Comparison of ENCODE assay signal across 17 mouse cellular contexts in genomic region chr7:81020307-81020706, GRCm38 (mm10). TPM values are rescaled to one million over a fixed set of nuclear protein-coding genes. Genes with fewer than 3 reads are reported as not detected.
DNase-seq lines count a peak whose midpoint lies in the region; TF ChIP-seq lines count a peak whose summit lies in the region.
"Had no signal": no experiment of that assay in that cellular context is flagged by ENCODE, and none has a peak within 500 bp of the region (broad histone marks: within the 10 kb centered on the region; RNA-seq: fewer than 3 reads in every experiment).

No protein-coding gene starts in this region.

- peaks cover 4 to 12% of the 10 kb centered on the region in 2 experiments for H3K4me1 ChIP-seq in ES-E14 (ENCODE audit: control insufficient read depth in 2 of 2, insufficient read depth in 2 of 2, low read length in 2 of 2, poor library complexity in 1 of 2)
- H3K4me1 ChIP-seq: embryonic facial prominence, embryonic 10.5 days; embryonic facial prominence, embryonic 12.5 days; forebrain, embryonic 13.5 days; forebrain, embryonic 15.5 days had no signal

- no peaks in the 10 kb centered on the region for H3K9me3 ChIP-seq in ES-E14 (ENCODE audit: control insufficient read depth, insufficient read depth, low read depth, low read length)
- H3K9me3 ChIP-seq: embryonic facial prominence, embryonic 10.5 days; embryonic facial prominence, embryonic 12.5 days; forebrain, embryonic 13.5 days; forebrain, embryonic 15.5 days had no signal

- in situ Hi-C loops in ES-E14 (cut with MboI; ENCODE audit: low sequenced_read_pairs in 2 of 2, unreplicated experiment in 2 of 2), result no loop called here

- peak; percentile 57 for DNase-seq in ES-CJ7 (ENCODE audit: low read depth, low spot score)
- no peak for DNase-seq in ES-E14 (ENCODE audit: low read depth, low spot score)
- peak; percentile 43 for DNase-seq in ZHBTc4 (ENCODE audit: low read depth, low spot score)
- no peak for DNase-seq in cerebellum, adult 9-11 months
- no peak for DNase-seq in thymus, postnatal 25 days
- DNase-seq: adrenal gland, adult 2 months; adrenal gland, postnatal 10 days; adrenal gland, postnatal 36 days; cerebellum, adult 11-12 months; cerebellum, adult 2 months; cerebellum, adult 9-10 months; cerebellum, postnatal 25 days; forebrain, postnatal 0 days had no signal

- H3K4me3 ChIP-seq in ES-E14 (ENCODE audit: insufficient read depth in 1 of 2, low read depth in 1 of 2, low read length in 2 of 2, poor library complexity in 1 of 2, severe bottlenecking in 1 of 2), result no peak overlapping the region
- H3K4me3 ChIP-seq: embryonic facial prominence, embryonic 10.5 days; embryonic facial prominence, embryonic 12.5 days; forebrain, embryonic 13.5 days; forebrain, embryonic 15.5 days had no signal

- no peak overlapping the region for H3K9ac ChIP-seq in ES-E14 (ENCODE audit: insufficient read depth, low read depth, low read length, poor library complexity, severe bottlenecking)
- H3K9ac ChIP-seq: embryonic facial prominence, embryonic 12.5 days; forebrain, embryonic 13.5 days; forebrain, embryonic 15.5 days; forebrain, postnatal 0 days had no signal

- peak overlapping the region; percentile 53; the same call in 1 of the 2 replicates for H3K27ac ChIP-seq in ES-E14 (ENCODE audit: insufficient read depth, low read depth, low read length, poor library complexity, severe bottlenecking)
- H3K27ac ChIP-seq: embryonic facial prominence, embryonic 10.5 days; embryonic facial prominence, embryonic 12.5 days; forebrain, embryonic 13.5 days; forebrain, embryonic 15.5 days had no signal

- peaks cover 22% of the 10 kb centered on the region for H3K36me3 ChIP-seq in ES-E14 (ENCODE audit: control insufficient read depth, insufficient read depth, low read length, poor library complexity, severe bottlenecking)

TF ChIP-seq in ES-E14, 5 proteins besides CTCF, POLR2A, EP300 and RAD21:
- TF ChIP-seq ZC3H11A (IDR thresholded peaks at IDR 0.05; ENCODE audit: borderline replicate concordance, low read depth, low read length) (no peak), ZNF384 (IDR thresholded peaks at IDR 0.05; ENCODE audit: low read depth, low read length) (no peak), CHD2 (IDR thresholded peaks at IDR 0.05; ENCODE audit: low read depth, low read length) (no peak), MAFK (IDR thresholded peaks at IDR 0.05; ENCODE audit: insufficient read depth, low read depth, low read length) (no peak), HCFC1 (IDR thresholded peaks at IDR 0.05; ENCODE audit: borderline replicate concordance, insufficient read depth, low read length) (no peak)

RNA-seq across cellular contexts. Expression of gene Zfp592, which starts 26.8 kb away (rescaled TPM):
- 6.3 and 8.2 TPM in 2 replicates for total RNA-seq in ES-E14 (2012; rRNA removed)

RNA-seq across cellular contexts. Expression of gene Alpk3, which starts 37.1 kb away (rescaled TPM):
- 3.3 and 9.4 TPM in 2 replicates for total RNA-seq in ES-E14 (2012; rRNA removed)

Comparison
In these comparisons a context has a peak if more than half of its experiments do, and no peak if none do; other contexts are left out.
1. DNase-seq: peak in ES-CJ7 (single experiment) and ZHBTc4 (single experiment); none in ES-E14 (single experiment), cerebellum, adult 9-11 months (single experiment) and thymus, postnatal 25 days (single experiment).